Mouse (Mus musculus): ENCODE results near the gene Rnf25. TPM values are rescaled to one million over a fixed set of nuclear protein-coding genes. Genes with fewer than 3 reads are reported as not detected.

The Rnf25 gene
- total RNA-seq, 2 experiments from 2014 or later: 54.2 to 61.8 TPM

Small RNAs within 50 kb of the gene (microRNA-seq; reads per million reads assigned to microRNA genes)
- gene Gm25035: 0 reads per million in 2 experiments

Other genes with a start within 250 kb of the Rnf25 start
- 1 to 10 TPM in 1 of 2 experiments, under 1 TPM in 1; 0.75 to 1.9 TPM for gene Catip, start 239.3 kb downstream of the Rnf25 start, total RNA-seq (2021)
- gene Slc11a1, start 226.2 kb downstream of the Rnf25 start, total RNA-seq (2021): 1 to 10 TPM; 3.4 to 4.3 TPM
- 10 to 100 TPM; 17.7 to 25.5 TPM for gene Ctdsp1, start 209.9 kb downstream of the Rnf25 start, total RNA-seq (2021)
- gene Vil1, start 192.0 kb downstream of the Rnf25 start, total RNA-seq (2021): 1 to 10 TPM in 1 of 2 experiments, under 1 TPM in 1; 0.64 to 1.1 TPM
- gene Cnot9, start 95.3 kb downstream of the Rnf25 start, total RNA-seq (2021): 10 to 100 TPM; 33.6 to 35.2 TPM
- 10 to 100 TPM; 13.6 to 14.7 TPM for gene Plcd4, start 58.5 kb downstream of the Rnf25 start, total RNA-seq (2021)
- gene Usp37, start 57.1 kb downstream of the Rnf25 start, total RNA-seq (2021): 10 to 100 TPM; 21.1 to 23.7 TPM
- gene Zfp142, start 13.2 kb downstream of the Rnf25 start, total RNA-seq (2021): 10 to 100 TPM; 24.2 to 29.0 TPM
- gene Bcs1l, start 13.1 kb downstream of the Rnf25 start, total RNA-seq (2021): 10 to 100 TPM; 24.3 to 25.5 TPM
- 1 to 10 TPM; 6.3 to 6.9 TPM for gene Stk36, start within 50 bp of the Rnf25 start, total RNA-seq (2021)
- gene Ttll4, start 60.3 kb upstream of the Rnf25 start, total RNA-seq (2021): 10 to 100 TPM; 21.2 to 24.9 TPM
- gene Cyp27a1, start 112.2 kb upstream of the Rnf25 start, total RNA-seq (2021): 1 to 10 TPM; 1.5 to 2.8 TPM
- not detected for gene Prkag3, start 147.8 kb upstream of the Rnf25 start, total RNA-seq (2021)
- 1 to 10 TPM; 2.0 to 2.8 TPM for gene Wnt6, start 170.5 kb upstream of the Rnf25 start, total RNA-seq (2021)
- 1 to 10 TPM; 2.7 to 3.4 TPM for gene Wnt10a, start 190.1 kb upstream of the Rnf25 start, total RNA-seq (2021)